Mouse (Mus musculus): Measurements from ENCODE around the gene Coch.
"Not testable (repeated sequence)": the region's sequence is repeated elsewhere in the genome, so short reads cannot be mapped to it uniquely, and the experiment has no call there.

The Coch gene

DNA sequence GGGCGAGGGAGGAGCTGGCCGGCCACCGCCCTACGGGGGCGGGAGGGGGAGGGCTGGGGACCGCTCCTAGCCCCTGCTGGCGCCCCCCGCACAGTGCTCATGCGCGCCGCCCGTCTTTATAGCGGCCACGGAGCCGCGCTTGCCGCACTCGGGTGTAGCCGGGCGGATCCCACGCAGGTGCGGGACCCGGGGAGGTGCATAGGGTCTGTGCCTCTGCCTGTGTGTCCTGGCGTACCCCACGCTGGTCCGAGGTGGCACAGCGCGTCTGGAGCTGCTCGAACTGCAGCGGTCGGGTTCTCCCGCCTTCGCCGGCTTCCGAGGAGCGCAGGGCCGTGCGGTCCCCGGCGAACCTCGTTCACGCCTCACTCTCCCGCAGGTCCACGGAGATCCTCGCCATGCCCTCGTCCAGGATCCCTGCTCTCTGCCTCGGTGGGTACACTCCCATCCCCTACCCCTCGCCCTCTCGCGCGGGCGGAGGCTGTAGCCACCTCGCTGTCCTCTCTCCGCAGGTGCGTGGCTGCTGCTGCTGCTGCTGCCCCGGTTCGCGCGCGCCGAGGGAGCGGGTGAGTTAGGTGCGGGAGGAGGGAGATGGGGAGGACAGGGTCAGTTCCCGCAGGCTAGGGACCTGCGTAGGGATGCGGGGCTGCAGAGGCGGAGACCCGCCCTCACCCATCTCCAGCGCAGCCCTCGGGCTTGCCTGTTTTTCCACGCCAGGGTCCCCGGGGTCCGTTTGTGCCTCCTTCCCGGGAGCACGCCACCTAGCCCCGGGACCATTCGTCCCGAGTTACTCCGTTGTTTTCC is at the start of gene Coch:
TSS of gene Coch (plus strand) at position 113 of the 801 bp plus-strand sequence.
- peak; percentile 37 for DNase-seq (ENCODE audit: low read depth)

DNA sequence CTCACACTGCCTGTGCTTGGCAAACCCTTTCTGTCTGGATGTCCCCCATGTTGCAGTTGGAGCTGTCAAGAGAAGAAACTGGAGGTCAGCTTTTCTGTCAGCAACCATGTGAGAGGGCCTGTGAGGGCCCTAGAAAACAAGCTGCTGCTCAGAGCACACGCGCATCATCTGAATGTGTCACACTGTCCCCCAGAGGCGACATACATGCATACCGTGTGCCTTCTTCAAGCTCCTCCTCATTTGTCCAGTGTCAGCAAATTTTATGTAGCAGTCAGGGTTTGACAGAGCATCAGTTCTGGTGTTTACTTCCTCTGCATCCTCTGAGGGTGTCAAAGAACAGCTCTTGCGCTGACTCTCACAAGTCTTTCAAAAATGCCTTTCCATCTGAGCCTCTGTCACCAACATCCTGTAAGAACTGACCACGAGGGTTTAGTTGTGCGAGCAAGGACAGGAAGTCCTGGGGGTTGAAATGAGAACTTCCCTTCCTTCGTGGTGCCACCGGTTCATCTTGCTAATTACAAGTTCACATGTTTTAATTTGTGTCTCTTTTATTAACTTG is 49.7 kb upstream of the Coch start:
- peak; percentile 29 for DNase-seq (ENCODE audit: low read depth)

DNA sequence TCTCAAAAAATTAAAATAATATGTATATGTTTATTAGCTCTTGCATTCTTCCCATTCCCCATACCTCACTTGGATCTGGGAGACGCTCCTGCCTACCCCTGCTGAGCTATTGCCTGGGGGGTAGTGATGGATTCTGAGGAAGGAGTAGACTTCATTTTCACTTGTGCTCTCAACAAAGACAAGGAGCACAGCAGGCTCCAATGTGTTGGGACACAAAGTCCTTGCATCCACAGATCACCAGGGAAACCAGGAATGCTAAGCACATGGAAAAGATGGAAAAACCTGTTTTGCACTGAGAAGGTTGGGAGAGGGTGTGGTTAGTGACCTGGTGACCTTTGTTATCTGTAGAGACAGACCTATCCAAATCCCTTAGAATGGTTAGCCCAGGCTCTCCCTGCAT is 38.1 kb upstream of the Coch start:
- DNase-seq (ENCODE audit: low read depth) = no peak

DNA sequence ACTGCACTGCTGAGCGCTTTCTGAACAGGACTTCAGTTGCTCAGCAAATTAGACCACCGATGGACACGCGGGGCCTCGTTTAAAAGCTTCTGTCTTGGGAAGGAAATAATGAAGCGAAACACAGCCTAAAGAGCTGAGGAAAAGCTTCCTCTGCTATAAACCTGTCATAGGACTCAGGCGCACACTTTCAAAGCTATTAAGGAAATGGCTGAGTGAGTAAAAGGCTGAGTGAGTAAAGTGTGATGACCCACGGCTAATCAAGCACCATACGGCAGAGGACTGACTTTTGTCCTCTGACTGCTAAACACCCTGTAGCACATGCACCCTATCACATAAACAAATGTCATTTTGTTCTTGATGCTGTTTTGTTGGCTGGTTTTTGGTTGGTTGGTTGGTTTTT is 31.7 kb upstream of the Coch start:
- DNase-seq (ENCODE audit: low read depth) = no peak

DNA sequence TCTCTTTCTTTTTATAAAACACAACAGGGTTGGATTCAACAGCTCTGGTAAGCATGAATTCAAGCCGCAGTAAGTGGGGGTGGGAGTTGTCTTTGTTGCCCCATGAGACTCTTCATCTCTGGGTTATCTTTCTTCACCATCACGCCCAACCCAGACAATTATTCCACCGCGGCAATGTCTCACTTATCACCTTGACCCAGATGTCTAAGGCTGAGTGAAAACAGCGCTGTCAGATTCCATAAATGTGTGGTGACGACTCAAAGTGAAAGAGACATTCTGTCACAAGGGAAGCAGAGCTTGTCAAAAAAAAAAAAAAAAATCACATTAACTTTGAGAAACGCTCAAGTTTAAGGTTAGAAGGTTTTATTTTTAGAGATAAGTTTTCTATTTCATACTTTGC is 25.9 kb upstream of the Coch start:
- DNase-seq (ENCODE audit: low read depth) = peak; percentile 56

DNA sequence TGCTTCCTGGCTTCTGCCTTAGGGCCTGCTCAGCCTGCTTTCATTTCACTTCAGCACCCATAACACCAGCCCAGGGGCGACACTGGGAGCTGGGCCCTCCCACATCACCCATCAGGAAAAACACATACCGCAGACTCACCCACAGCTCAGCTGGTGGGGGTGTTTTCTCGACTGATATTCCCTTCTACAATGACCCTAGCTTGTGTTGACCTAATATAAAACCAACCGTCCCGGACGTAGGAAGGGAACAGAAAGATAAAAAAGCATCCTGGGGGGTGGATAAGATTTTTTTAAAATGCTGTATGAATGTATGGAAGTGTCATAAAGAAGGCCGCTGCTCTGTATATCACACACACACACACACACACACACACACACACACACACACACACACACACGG is 23.7 kb upstream of the Coch start:
- no peak for DNase-seq (ENCODE audit: low read depth)

DNA sequence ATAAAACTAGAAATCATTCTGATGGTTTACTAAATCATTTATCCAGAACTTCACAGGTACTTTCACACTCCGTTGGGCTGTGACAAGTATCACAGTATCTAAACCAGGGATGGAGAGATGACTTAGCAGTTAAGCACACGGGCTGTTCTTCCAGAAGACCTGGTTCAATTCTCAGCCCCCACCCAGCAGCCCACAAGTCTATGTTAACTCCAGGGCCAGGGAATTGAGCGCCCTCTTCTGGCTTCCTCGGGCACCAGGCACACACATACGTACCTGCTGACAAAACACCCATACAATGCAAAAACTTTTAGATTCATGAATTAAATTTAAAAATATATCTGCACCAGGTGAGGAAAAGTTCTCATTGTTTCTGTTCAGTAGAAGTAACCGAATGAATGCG is 23.2 kb upstream of the Coch start:
- DNase-seq (ENCODE audit: low read depth) = no peak

DNA sequence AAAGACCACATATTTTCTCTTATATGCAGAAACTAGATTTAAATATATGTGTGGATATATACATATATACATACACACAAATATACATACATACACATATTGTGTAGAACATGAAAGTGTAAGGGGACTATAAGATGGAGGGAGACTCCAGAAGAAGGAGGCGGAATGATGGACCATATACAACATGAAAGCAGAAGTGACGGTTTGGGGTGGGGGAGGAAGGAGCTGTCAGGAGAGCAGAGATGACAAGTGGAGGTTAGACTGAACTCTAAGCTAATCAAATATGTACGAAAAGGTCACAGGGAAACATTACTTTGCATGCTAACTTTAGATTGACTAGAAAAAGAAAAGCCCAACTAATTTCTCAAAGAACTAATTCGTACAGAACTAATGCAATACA is 20.5 kb upstream of the Coch start:
- no peak for DNase-seq (ENCODE audit: low read depth)

DNA sequence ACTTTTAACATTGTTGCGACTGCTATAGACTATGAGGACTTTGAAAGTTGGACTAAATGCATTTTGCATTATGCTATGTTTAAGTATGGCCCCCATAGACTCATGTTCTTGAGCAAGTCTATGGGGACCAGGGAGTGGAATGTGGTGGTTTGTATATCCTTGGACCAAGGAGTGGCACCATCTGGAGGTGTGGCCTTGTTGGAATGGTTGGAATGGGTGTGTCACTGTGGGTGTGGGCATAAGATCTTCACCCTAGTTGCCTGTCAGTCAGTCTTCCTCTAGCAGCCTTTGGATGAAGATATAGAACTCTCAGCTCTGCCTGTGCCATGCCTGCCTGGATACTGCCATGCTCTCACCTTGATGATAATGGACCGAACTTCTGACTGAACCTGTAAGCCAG is 15.3 kb upstream of the Coch start:
- DNase-seq (ENCODE audit: low read depth) = not testable (repeated sequence)

DNA sequence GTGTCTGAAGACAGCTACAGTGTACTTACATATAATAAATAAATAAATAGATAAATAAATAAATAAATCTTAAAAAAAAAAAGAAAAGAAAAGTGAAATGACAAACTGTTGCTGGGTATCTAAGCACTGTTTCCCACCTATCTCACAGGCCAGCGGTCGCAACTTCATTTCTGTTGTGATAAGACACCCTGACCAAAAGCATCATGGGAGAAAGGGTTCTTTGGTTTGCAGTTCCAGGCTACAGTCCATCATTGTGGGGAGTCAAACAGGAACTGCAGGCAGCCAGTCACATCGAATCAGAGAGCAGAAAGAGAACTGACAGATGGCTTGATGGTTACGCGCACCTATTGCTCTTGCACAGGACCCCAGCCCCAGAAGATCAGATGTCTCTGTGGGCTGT is 3.9 kb upstream of the Coch start:
- no peak for DNase-seq (ENCODE audit: low read depth)

DNA sequence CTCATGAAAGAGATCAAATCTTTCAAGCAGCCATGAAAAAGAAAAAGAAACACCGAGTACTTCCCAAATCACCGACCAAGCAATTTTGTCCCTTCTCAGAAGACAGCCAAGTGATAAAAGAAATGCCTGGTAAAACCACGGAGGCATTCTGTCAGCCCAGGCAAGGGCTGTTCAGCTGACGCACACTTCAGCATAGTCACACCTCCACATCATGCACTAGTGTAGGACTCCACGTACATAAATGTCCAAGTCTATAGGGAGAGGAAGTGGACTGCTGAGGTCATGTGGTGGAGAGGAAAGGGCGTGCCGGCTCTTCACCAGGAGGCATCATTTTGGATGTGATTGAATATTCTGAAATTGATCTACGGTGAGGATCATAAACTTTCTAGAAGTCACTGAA is 1.2 kb upstream of the Coch start:
- no peak for DNase-seq (ENCODE audit: low read depth)

DNA sequence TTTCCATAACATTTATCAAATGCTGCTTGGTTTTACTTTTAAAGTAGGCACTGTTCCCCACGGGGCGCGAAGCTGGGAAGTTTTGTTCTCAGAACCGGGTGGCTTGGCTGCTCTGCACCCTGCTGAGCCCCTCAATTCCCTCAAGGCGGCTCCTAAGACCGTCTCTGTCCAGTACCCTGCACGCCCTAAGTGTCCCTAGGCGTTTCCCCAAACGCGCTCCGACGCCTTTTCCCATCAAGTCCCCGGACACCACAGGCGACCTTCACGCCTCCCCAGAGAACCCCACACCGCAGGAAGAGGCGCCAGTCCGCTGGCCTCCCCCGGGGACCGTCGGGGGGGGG is 283 bp upstream of the Coch start:
- DNase-seq (ENCODE audit: low read depth) = peak; percentile 25

DNA sequence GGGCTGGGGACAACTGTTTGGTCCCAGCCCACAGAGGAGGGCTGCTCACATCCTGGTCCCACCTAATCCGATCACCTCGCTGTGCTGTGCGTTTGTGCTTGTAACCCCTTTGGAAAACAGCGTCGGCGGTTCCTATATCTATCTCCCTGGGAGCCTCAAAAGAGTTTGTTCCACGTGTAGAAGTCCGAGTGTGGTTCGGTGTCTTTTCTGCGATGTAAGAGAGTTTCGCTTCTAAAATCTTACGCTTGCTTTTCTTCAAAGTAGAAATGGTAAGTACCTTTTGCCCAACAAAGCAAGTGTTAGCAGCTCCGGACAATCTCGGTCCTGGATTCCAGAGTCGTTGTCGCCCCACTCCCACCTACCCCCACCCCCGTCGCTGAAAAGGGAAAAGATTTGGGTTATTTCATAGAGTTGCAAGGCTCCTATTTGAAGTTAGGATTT is 909 bp downstream of the Coch start:
- DNase-seq (ENCODE audit: low read depth) = peak; percentile 25

DNA sequence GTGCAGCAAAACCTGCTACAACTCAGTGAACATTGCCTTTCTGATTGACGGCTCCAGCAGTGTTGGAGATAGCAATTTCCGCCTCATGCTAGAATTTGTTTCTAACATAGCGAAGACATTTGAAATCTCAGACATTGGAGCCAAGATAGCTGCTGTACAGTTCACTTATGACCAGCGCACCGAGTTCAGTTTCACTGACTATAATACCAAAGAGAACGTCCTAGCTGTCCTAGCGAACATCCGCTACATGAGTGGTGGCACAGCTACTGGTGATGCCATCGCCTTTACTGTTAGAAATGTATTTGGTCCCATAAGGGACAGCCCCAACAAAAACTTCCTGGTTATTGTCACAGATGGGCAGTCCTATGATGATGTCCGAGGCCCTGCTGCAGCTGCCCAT is 10.2 kb downstream of the Coch start:
- DNase-seq (ENCODE audit: low read depth) = no peak

DNA sequence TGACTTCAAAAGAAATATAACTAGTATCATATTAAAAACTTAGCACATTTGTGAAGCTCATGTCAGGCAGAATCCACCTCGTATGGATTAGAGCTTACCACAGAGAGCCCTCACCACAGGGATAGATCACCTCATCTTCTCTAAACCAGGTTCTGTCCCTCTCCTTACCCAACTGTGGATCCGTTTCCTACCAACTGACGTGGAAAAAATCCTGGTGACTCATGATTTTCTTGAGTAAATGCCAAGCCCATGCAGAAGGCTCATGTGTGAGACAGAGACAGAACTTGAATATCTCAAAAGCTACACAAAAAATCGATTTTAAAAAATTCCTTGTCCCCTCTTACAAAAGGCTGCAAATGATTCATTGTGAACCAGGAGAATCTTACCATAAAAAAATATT is 13.0 kb downstream of the Coch start:
- DNase-seq (ENCODE audit: low read depth) = no peak

DNA sequence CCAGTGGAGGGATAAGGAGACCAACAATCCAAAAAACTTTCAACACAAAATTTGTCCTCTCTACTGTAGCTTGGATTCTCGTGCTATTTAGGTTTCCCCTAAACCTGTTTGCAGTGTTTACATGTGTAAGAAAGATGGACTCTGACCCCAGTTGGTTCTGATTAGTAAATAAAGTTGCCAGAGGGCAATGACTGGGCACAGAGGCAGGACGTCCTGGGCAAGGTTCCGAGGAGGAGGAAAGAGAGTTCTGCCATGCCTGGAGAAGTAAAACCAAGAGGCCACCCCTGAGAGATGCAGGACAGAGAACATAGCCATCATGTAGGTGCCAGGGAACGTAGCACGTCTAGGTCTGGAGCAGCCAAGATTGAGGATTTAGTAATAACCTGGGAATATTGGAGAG is 19.2 kb downstream of the Coch start:
- DNase-seq (ENCODE audit: low read depth) = no peak

DNA sequence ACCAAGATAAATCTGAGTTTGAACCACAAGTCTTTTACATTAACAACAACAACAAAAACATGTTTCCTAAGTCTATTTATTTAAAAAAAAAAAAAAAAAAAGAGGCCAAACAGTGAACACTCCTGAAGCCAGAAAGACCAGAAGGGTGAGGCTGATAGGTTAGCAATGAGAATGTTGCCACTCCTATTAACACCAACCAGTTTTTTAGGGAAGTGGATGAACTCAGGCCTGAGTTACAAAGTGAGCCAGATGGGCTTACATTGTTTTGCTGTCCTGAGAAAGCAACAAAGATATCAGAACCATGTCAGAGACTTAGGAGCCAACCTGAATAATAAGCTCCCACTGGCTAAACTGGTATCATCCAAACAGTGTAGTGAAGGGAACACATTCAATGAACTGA is 27.4 kb downstream of the Coch start:
- DNase-seq (ENCODE audit: low read depth) = no peak

DNA sequence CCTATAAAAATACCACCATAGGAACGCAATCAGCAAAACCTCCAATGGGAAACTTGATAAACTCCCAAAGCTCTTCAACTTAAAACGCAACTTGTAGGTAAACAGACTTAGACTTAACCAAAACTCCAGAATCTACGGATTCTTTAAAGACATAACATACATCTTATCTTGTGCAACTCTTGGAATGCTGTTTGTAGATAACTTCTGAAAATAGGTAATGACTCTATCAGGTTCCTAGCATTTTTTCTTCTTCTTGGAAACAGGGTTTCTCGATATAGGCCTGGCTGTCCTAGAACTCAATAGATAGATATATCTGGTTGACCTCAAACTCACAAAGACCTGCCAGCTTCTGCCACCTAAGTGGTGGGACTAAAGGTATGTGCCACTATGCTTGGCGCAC is 28.0 kb downstream of the Coch start:
- no peak for DNase-seq (ENCODE audit: low read depth)

DNA sequence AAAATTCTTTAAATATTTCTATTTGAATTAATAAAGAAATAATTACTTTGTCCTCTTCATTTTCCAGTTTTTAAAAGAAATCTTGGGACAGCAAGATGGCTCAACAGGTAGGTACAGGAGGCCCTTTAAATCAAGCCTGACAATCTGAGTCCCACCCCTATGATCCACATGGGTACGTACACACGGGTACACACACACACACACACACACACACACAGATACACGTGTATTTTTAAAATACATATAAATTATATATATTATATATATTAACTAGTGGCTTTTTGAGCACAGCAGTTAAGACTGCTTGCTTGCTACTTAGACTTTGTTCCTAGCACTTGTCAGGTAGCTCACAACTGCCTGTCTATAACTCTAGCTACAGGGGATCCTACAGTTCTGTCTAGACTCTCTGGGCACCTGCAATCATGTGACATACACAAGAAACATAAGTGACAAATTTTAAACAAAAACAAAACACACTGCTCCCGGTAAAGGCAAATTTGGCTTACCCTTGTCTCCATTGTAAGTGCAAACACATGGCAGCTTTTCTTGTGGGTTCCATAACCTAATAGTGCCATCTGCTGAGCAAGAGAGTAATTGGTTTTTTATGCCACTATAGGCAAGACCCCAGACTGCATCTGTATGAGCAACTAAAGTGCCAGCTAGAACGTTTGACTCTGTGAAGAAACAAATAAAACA is 29.7 kb downstream of the Coch start:
- peak; percentile 41 for DNase-seq (ENCODE audit: low read depth)

DNA sequence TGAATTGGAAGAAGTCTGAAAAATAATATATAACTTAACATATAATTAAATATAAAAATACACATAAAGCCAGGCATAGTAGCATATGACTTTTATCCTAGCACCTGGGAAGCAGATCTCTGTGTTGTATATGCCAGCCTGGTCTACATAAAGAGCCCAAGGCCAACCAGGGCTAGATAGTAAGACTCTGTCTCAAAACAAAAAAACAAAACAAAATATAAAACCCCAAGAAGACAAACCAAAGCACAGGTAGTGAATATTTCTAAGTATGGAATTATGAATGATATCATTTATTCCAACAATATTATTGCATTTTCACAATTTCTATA is 30.2 kb downstream of the Coch start:
- no peak for DNase-seq (ENCODE audit: low read depth)

DNA sequence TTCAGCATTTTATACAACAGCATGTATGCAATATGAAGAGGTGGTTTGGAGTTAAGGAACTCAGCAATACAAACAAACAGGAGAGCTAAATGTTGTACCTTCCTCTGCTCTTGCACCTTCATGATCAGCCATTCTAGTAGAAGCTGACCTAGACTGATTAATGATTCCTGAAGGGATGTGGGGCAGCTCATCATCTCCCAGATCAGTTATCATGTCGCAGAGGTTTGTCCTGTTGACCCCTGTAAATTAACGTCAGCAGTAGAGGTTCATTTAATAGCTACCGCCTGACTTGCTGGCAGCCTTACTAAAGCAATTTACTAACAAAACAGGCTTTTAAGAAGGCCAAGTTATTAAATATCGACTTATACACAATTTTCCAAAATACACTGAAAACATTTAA is 40.3 kb downstream of the Coch start:
- DNase-seq (ENCODE audit: low read depth) = no peak

DNA sequence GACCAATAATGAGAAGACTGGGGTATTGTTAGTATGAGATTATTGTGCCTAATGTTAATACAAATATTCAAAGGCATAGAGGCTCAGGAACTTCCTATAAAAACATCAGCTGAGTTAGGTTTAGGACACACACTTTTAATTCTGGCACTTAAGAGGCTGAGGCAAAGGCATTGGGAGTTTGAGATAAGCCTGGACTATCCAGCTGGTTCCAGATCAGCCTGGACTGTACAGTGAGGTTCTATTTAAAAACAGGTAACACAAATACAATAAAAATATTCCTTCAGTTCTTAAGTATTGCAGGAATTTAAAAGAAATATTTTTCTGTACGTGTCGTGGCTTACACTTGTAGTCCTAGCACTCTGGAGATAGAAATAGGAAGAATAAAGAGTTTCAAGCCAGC is 43.1 kb downstream of the Coch start:
- DNase-seq (ENCODE audit: low read depth) = no peak

DNA sequence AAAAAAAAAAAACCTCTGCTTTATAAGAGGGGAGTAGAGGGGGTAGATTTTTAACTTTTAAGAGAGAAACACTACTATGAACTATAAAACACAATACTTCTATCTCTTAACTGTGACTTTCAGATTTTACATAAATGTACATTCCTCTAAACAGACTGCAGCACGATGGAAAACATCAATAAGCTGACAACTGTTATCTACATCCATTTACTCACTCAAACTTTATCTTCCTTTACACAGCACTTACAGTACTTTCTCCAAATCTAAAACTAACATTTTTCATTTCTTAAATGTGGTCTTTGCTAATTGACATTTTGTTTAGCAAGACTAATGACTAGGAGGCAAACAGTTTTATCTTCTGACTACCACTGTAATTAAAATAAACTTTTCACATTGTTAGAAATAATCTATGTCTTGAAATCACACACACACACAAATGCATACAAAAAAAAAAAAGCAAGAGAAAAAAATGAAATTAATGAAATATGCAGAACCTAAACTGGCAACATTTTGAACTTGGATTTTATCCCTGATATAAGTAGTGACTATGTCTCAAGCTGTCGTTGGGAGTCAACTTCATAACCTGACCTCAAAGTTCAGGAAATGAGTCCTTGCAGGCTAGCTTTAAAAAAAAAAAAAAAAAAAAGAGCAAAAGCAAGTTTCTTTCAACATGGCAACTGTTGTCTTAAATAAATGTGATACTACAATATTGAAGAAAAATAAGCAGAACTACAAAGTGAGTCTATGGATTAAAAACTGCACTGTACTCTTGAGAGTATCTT is 43.7 kb downstream of the Coch start:
- DNase-seq (ENCODE audit: low read depth) = no peak
